Mouse (Mus musculus) layer of hippocampus, postnatal 14 days (tissue): Measurements from ENCODE around the gene Foxn2. TPM values are rescaled to one million over a fixed set of nuclear protein-coding genes. Genes with fewer than 3 reads are reported as not detected.
"Not testable (repeated sequence)": the region's sequence is repeated elsewhere in the genome, so short reads cannot be mapped to it uniquely, and the experiment has no call there.

Source experiments
- DNase-seq, 2 experiments: peaks; one replicate each; pipeline ENCODE4 v3.0.0; 2021 to 2022; ENCODE audit warnings: low spot score in 2 of 2, mixed read lengths in 1 of 2
- long read RNA-seq, 2 experiments: library from polyadenylated mRNA; stranded (forward); transcript quantifications; one replicate each; pipeline ENCODE4 v2.0.0; 2021
- total RNA-seq, 2 experiments: library from RNA; stranded (reverse); gene quantifications; 2 replicates each; pipeline ENCODE4 v1.2.3; 2021

The Foxn2 gene
- total RNA-seq: 10 to 100 TPM; 19.0 to 19.6 TPM
- long read RNA-seq, experiment 1, full-length matches to known transcripts: 2 of 9 reads
- long read RNA-seq, experiment 1, partial matches to known transcripts: 1 of 9 reads
- long read RNA-seq, experiment 1, other reads (novel, unspliced or antisense): 6 of 9 reads
- long read RNA-seq, experiment 2, full-length matches to known transcripts: 2 of 8 reads
- long read RNA-seq, experiment 2, partial matches to known transcripts: 1 of 8 reads
- long read RNA-seq, experiment 2, other reads (novel, unspliced or antisense): 5 of 8 reads

- DNase-seq: peak; percentile 85 to 90
These were observed at the start of gene Foxn2 for GRCm38 (mm10) chr17:88440285-88441000. Gene Foxn2 (plus strand): TSS chr17:88440711.

GRCm38 (mm10) chr17:88397501-88397900 is 43.0 kb upstream of the Foxn2 start:
- DNase-seq: no peak

- DNase-seq: no peak
These were observed 42.4 kb upstream of the Foxn2 start for GRCm38 (mm10) chr17:88398090-88398489.

- no peak for DNase-seq
These were observed 41.7 kb upstream of the Foxn2 start for GRCm38 (mm10) chr17:88398854-88399253.

- no peak for DNase-seq
These were observed 40.4 kb upstream of the Foxn2 start for GRCm38 (mm10) chr17:88400122-88400521.

- DNase-seq: no peak
These were observed 39.6 kb upstream of the Foxn2 start for GRCm38 (mm10) chr17:88400702-88401475.

GRCm38 (mm10) chr17:88403269-88403668 is 37.2 kb upstream of the Foxn2 start:
- DNase-seq: no peak

- no peak for DNase-seq
These were observed 36.0 kb upstream of the Foxn2 start for GRCm38 (mm10) chr17:88404471-88404870.

GRCm38 (mm10) chr17:88405076-88405475 is 35.4 kb upstream of the Foxn2 start:
- no peak for DNase-seq

GRCm38 (mm10) chr17:88409706-88410105 is 30.8 kb upstream of the Foxn2 start:
- no peak for DNase-seq

GRCm38 (mm10) chr17:88413155-88413836 is 27.2 kb upstream of the Foxn2 start:
- no peak for DNase-seq

- DNase-seq: no peak
These were observed 20.1 kb upstream of the Foxn2 start for GRCm38 (mm10) chr17:88420426-88420825.

- no peak for DNase-seq
These were observed 19.3 kb upstream of the Foxn2 start for GRCm38 (mm10) chr17:88421246-88421645.

GRCm38 (mm10) chr17:88430719-88431118 is 9.8 kb upstream of the Foxn2 start:
- DNase-seq: no peak

- DNase-seq: no peak
These were observed 9.0 kb upstream of the Foxn2 start for GRCm38 (mm10) chr17:88431486-88431885.

GRCm38 (mm10) chr17:88431987-88432386 is 8.5 kb upstream of the Foxn2 start:
- DNase-seq: no peak

GRCm38 (mm10) chr17:88435322-88435721 is 5.2 kb upstream of the Foxn2 start:
- no peak for DNase-seq

- no peak for DNase-seq
These were observed 4.2 kb upstream of the Foxn2 start for GRCm38 (mm10) chr17:88436284-88436683.

GRCm38 (mm10) chr17:88436749-88437148 is 3.8 kb upstream of the Foxn2 start:
- not testable (repeated sequence) for DNase-seq

- no peak for DNase-seq
These were observed 3.1 kb upstream of the Foxn2 start for GRCm38 (mm10) chr17:88437391-88437790.

- DNase-seq: no peak
These were observed 918 bp upstream of the Foxn2 start for GRCm38 (mm10) chr17:88439536-88440050.
